In the genomic region with DNA sequence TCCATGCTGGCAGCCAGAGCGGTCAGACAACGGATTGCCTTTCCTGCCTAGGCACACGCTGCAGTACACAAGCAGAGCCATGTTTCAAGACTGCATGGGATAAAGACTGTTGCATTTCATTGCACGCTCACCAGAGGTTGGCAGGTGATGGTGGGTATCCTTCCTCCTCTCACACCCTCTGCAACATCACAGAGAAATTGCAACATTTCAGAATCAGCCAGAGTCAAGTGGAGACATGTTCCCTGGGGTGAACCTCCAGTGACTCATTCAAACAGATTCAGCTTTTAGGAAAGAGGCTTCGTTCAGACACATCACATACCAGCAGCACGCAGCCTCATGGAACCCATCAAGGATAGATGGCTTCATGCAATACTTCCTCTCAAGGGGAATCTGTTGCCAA, we compare ENCODE assay signal across 20 mouse cellular contexts.
DNase-seq lines count a peak whose midpoint lies in the region; ATAC-seq and TF ChIP-seq lines count a peak whose summit lies in the region.
"Had no signal": no experiment of that assay in that cellular context is flagged by ENCODE, and none has a peak within 500 bp of the region (broad histone marks: within the 10 kb centered on the region; RNA-seq: fewer than 3 reads in every experiment).

No protein-coding gene starts in this region.

- TF ChIP-seq EP300 in stomach, postnatal 0 days (optimal IDR thresholded peaks at IDR 0.05): no peak

- ATAC-seq in stomach, embryonic 14.5 days (ENCODE audit: insufficient number of reproducible peaks, insufficient read depth, low FRiP score, low read depth): 0 out of 2 replicates have a peak, but pooled peaks have one; percentile 2
- no peak for ATAC-seq in stomach, postnatal 0 days (ENCODE audit: low FRiP score, low TSS enrichment)
- peak; percentile 60 for ATAC-seq in granulocyte monocyte progenitor cell, adult 5-6 weeks (replicated peaks; ENCODE audit: poor library complexity, severe bottlenecking)
- no peak for ATAC-seq in stomach, embryonic 16.5 days (ENCODE audit: insufficient read depth, low FRiP score)
- ATAC-seq: intestine, embryonic 15.5 days; midbrain, embryonic 13.5 days had no signal

- H3K4me1 ChIP-seq in stomach, embryonic 14.5 days (ENCODE audit: control insufficient read depth, insufficient read depth, low read length): no peaks in the 10 kb centered on the region
- no peaks in the 10 kb centered on the region for H3K4me1 ChIP-seq in stomach, postnatal 0 days (replicated peaks; ENCODE audit: control insufficient read depth, insufficient read depth)
- peaks cover 12% of the 10 kb centered on the region; the same call in 1 of the 2 replicates for H3K4me1 ChIP-seq in stomach, embryonic 16.5 days (ENCODE audit: control insufficient read depth, insufficient read depth, low read length)

- H3K27ac ChIP-seq in stomach, embryonic 14.5 days (ENCODE audit: low read length): no peak overlapping the region
- H3K27ac ChIP-seq in stomach, postnatal 0 days (replicated peaks): no peak overlapping the region
- H3K27ac ChIP-seq in stomach, embryonic 16.5 days (ENCODE audit: low read length): peak overlapping the region; percentile 72; the same call in 1 of the 2 replicates
- H3K27ac ChIP-seq: forebrain, embryonic 12.5 days; heart, embryonic 10.5 days; hindbrain, embryonic 15.5 days; intestine, embryonic 15.5 days; midbrain, embryonic 13.5 days had no signal

- H3K9me3 ChIP-seq in stomach, embryonic 14.5 days (ENCODE audit: control insufficient read depth, low read depth, low read length): no peaks in the 10 kb centered on the region
- H3K9me3 ChIP-seq in stomach, postnatal 0 days (ENCODE audit: control insufficient read depth, low read length): no peaks in the 10 kb centered on the region
- no peaks in the 10 kb centered on the region for H3K9me3 ChIP-seq in stomach, embryonic 16.5 days (replicated peaks; ENCODE audit: control insufficient read depth, low read length)
- H3K9me3 ChIP-seq: forebrain, embryonic 12.5 days; heart, embryonic 10.5 days; hindbrain, embryonic 15.5 days; intestine, embryonic 15.5 days; megakaryocyte, embryonic 14.5 days; midbrain, embryonic 13.5 days had no signal

- no peaks in the 10 kb centered on the region for H3K27me3 ChIP-seq in stomach, embryonic 14.5 days (ENCODE audit: control insufficient read depth, insufficient read depth, low read length)
- H3K27me3 ChIP-seq in stomach, postnatal 0 days (ENCODE audit: control insufficient read depth, insufficient read depth, low read length): no peaks in the 10 kb centered on the region
- no peaks in the 10 kb centered on the region for H3K27me3 ChIP-seq in stomach, embryonic 16.5 days (ENCODE audit: control insufficient read depth, insufficient read depth, low read length)
- H3K27me3 ChIP-seq: forebrain, embryonic 12.5 days; hindbrain, embryonic 15.5 days; intestine, embryonic 15.5 days; megakaryocyte, embryonic 14.5 days; midbrain, embryonic 13.5 days had no signal

- no peak for TF ChIP-seq CTCF in stomach, postnatal 0 days (IDR thresholded peaks at IDR 0.05; ENCODE audit: low read depth)

- no peak for DNase-seq in stomach, postnatal 0 days (ENCODE audit: low spot score)
- peak; percentile 78 for DNase-seq in NIH3T3 (ENCODE audit: low read depth)
- DNase-seq in layer of hippocampus, postnatal 10 days (ENCODE audit: low spot score in 2 of 2): no peak
- no peak for DNase-seq in cerebellum, postnatal 25 days
- DNase-seq: adrenal gland, adult 8-10 months; cerebellum, adult 2 months; gastrocnemius, postnatal 36 days; kidney, adult 8-10 months; kidney, postnatal 10 days; left cerebral cortex, postnatal 4 days; thymus, postnatal 25 days had no signal

- no peak overlapping the region for H3K4me2 ChIP-seq in stomach, embryonic 14.5 days (replicated peaks; ENCODE audit: low read depth, low read length)
- H3K4me2 ChIP-seq in stomach, postnatal 0 days (replicated peaks; ENCODE audit: low read depth): no peak overlapping the region
- H3K4me2 ChIP-seq in stomach, embryonic 16.5 days (ENCODE audit: low read depth, low read length): no peak overlapping the region
- H3K4me2 ChIP-seq: forebrain, embryonic 12.5 days; hindbrain, embryonic 15.5 days; intestine, embryonic 15.5 days; midbrain, embryonic 13.5 days had no signal

- no peak overlapping the region for H3K4me3 ChIP-seq in stomach, embryonic 14.5 days (ENCODE audit: low read depth, low read length)
- H3K4me3 ChIP-seq in stomach, postnatal 0 days (ENCODE audit: low read depth, low read length): no peak overlapping the region
- H3K4me3 ChIP-seq in stomach, embryonic 16.5 days (replicated peaks; ENCODE audit: low read length): no peak overlapping the region
- H3K4me3 ChIP-seq: forebrain, embryonic 12.5 days; heart, embryonic 10.5 days; hindbrain, embryonic 15.5 days; intestine, embryonic 15.5 days; megakaryocyte, embryonic 14.5 days; midbrain, embryonic 13.5 days had no signal

- H3K9ac ChIP-seq in stomach, embryonic 14.5 days (replicated peaks; ENCODE audit: low read depth, low read length): no peak overlapping the region
- no peak overlapping the region for H3K9ac ChIP-seq in stomach, postnatal 0 days (ENCODE audit: low read length)
- H3K9ac ChIP-seq in stomach, embryonic 16.5 days (ENCODE audit: low read length): no peak overlapping the region
- H3K9ac ChIP-seq: forebrain, embryonic 12.5 days; hindbrain, embryonic 15.5 days; intestine, embryonic 15.5 days; midbrain, embryonic 13.5 days had no signal

- 89% methylated on average over 6 of the region's 6 CpGs for WGBS in stomach, embryonic 14.5 days
- 73% methylated on average over 6 of the region's 6 CpGs for WGBS in stomach, postnatal 0 days
- WGBS in stomach, embryonic 16.5 days: 92% methylated on average over 6 of the region's 6 CpGs

- H3K36me3 ChIP-seq in stomach, embryonic 14.5 days (ENCODE audit: control insufficient read depth, insufficient read depth, low read length): no peaks in the 10 kb centered on the region
- H3K36me3 ChIP-seq in stomach, postnatal 0 days (ENCODE audit: control insufficient read depth, insufficient read depth, low read length): no peaks in the 10 kb centered on the region
- 0 out of 2 replicates have a peak, but pooled peaks cover 3% of the 10 kb centered on the region for H3K36me3 ChIP-seq in stomach, embryonic 16.5 days (ENCODE audit: control insufficient read depth, insufficient read depth, low read length)
- H3K36me3 ChIP-seq: hindbrain, embryonic 15.5 days; intestine, embryonic 15.5 days; midbrain, embryonic 13.5 days had no signal

Comparison
In these comparisons a context has a peak if more than half of its experiments do, and no peak if none do; other contexts are left out.
1. ATAC-seq: peak in stomach, embryonic 14.5 days (single experiment) and granulocyte monocyte progenitor cell, adult 5-6 weeks (single experiment); none in stomach, postnatal 0 days (single experiment) and stomach, embryonic 16.5 days (single experiment).